Mouse (Mus musculus) neural tube, embryonic 14.5 days (tissue): ENCODE measurements around the gene Tlr2. TPM values are rescaled to one million over a fixed set of nuclear protein-coding genes. Genes with fewer than 3 reads are reported as not detected.
"Not testable (repeated sequence)": the region's sequence is repeated elsewhere in the genome, so short reads cannot be mapped to it uniquely, and the experiment has no call there.

Experiments used
- ATAC-seq: fragments of 200-750 bp; cut with Nextera tagmentation; 2 replicates; pipeline ENCODE4 v1.8.0; 2017; ENCODE audit warnings: low read depth, mild to moderate bottlenecking, moderate TSS enrichment, moderate library complexity
- H3K27ac ChIP-seq: fragments of 300-500 bp; sonication (generic); 2 replicates; pipeline ENCODE4 v1.5.1; 2014; ENCODE audit warnings: low read depth, mild to moderate bottlenecking, control low read depth, low read length, moderate library complexity, mixed read lengths
- H3K27me3 ChIP-seq: fragments of 300-500 bp; sonication (generic); 2 replicates; pipeline ENCODE4 v1.6.1; 2014; ENCODE audit warnings: low read length; ENCODE audit not compliant: control insufficient read depth, insufficient read depth
- H3K36me3 ChIP-seq: fragments of 300-500 bp; sonication (generic); 2 replicates; pipeline ENCODE4 v1.6.1; 2014; ENCODE audit warnings: low read length, mixed read lengths; ENCODE audit not compliant: control insufficient read depth, insufficient read depth
- H3K4me1 ChIP-seq: fragments of 300-500 bp; sonication (generic); 2 replicates; pipeline ENCODE4 v1.6.1; 2014; ENCODE audit warnings: low read length; ENCODE audit not compliant: control insufficient read depth, insufficient read depth
- H3K4me2 ChIP-seq: fragments of 300-500 bp; sonication (generic); 2 replicates; pipeline ENCODE4 v1.6.1; 2014; ENCODE audit warnings: mild to moderate bottlenecking, low read depth, low read length, control low read depth
- H3K4me3 ChIP-seq: fragments of 300-500 bp; sonication (generic); 2 replicates; pipeline ENCODE4 v1.5.1; 2014; ENCODE audit warnings: low read depth, low read length, control low read depth, mixed read lengths
- H3K9ac ChIP-seq: fragments of 300-500 bp; sonication (generic); replicated peaks from 2 replicates; pipeline ENCODE4 v1.6.1; 2014; ENCODE audit warnings: low read depth, mild to moderate bottlenecking, control low read depth, low read length, mixed read lengths
- H3K9me3 ChIP-seq: fragments of 300-500 bp; sonication (generic); 2 replicates; pipeline ENCODE4 v1.6.1; 2016; ENCODE audit warnings: low read length; ENCODE audit not compliant: control insufficient read depth
- whole genome bisulfite sequencing: fragments of 180-500 bp; shearing (Covaris S2); extraction: QIAGEN DNeasy Blood & Tissue Kit; methylation state at CpG from one replicate; pipeline ENCODE4 v1.1.7; 2014; 5-methylcytosine and 5-hydroxymethylcytosine counted together
- polyA plus RNA-seq: library from polyadenylated mRNA; unstranded; fragments of >200 nt; fragmentation: Nextera tagmentation; extraction: Ambion mirVana; gene quantifications from 2 replicates; pipeline ENCODE4 v1.2.1, GENCODE M21; 2014

Tlr2 gene
- polyA plus RNA-seq, 1 experiment from 2014 or later: 1.1 TPM

DNA sequence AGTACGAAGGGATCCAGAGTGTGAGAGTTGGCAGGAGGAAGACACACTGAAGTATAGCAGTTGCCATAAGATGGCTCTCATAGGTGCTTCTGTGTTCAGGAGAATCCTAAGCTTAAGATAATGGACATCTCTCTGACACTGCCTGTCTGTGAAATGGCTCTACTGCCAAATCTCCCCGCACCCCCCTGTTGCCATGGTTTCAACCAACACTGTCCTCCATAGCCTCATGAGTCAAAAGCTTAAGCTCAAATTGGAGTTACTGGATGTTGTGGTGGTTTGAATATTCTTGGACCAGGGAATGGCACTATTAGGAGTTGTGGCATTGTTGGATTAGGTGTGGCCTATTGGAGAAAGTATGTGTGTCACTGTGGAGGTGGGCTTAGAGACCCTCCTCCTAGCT is 28.2 kb upstream of the Tlr2 start:
- 96% methylated on average over 2 of the region's 2 CpGs for WGBS
- ATAC-seq: no peak
- Histone ChIP-seq H3K4me3 (no peak overlapping the region), H3K9ac (no peak overlapping the region), H3K4me2 (no peak overlapping the region), H3K4me1 (no peaks in the 10 kb centered on the region), H3K27ac (no peak overlapping the region), H3K27me3 (no peaks in the 10 kb centered on the region), H3K36me3 (no peaks in the 10 kb centered on the region), H3K9me3 (no peaks in the 10 kb centered on the region)

DNA sequence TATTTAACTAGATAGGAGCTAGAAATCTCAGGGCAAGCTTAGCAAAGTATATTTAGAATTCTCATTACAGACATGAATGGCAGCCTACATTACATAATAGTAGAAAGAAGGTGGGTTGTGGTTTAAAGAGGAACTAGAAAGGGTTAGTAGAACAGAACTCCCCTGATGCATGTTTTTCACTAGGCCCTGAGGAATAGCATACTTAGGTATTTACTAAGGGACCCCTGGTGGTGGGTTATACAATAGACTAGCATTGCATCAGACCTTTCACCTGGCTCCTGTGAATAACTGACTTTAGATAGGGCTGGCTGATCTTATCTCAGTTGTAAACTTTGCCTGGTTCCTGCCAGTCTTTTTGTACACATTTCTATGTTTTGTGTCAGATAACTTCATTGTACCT is 25.5 kb upstream of the Tlr2 start:
- H3K9me3 ChIP-seq, H3K4me3 ChIP-seq: not testable (repeated sequence)

DNA sequence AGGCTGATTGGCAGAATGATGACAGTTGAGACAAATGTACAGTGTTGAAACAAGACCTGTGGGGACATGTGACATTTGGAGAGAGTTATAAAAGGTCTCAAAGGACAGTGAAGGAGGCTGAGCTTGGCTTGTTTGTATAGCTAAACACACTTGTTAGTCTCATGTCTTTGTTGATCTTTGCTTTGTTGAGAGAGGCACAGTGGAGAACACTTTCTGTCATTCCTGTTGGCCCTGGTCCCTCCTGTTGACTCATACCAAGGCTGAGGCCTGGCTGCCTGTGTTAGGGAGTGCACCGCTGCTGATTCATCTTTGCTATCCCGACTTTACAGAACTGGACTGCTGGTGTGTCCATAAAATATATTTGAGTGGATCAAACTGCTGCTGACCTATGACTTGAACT is 23.6 kb upstream of the Tlr2 start:
- Histone ChIP-seq H3K4me3 (no peak overlapping the region), H3K36me3 (no peaks in the 10 kb centered on the region), H3K27ac (no peak overlapping the region), H3K27me3 (no peaks in the 10 kb centered on the region), H3K4me2 (no peak overlapping the region), H3K4me1 (no peaks in the 10 kb centered on the region), H3K9ac (no peak overlapping the region), H3K9me3 (no peaks in the 10 kb centered on the region)
- WGBS: 96% methylated on average over 2 of the region's 2 CpGs
- no peak for ATAC-seq

More for the DNA sequence above, 25.5 kb upstream of the Tlr2 start:
- H3K36me3 ChIP-seq, H3K4me1 ChIP-seq, H3K4me2 ChIP-seq, H3K27ac ChIP-seq, H3K27me3 ChIP-seq, ATAC-seq, H3K9ac ChIP-seq: not testable (repeated sequence)

DNA sequence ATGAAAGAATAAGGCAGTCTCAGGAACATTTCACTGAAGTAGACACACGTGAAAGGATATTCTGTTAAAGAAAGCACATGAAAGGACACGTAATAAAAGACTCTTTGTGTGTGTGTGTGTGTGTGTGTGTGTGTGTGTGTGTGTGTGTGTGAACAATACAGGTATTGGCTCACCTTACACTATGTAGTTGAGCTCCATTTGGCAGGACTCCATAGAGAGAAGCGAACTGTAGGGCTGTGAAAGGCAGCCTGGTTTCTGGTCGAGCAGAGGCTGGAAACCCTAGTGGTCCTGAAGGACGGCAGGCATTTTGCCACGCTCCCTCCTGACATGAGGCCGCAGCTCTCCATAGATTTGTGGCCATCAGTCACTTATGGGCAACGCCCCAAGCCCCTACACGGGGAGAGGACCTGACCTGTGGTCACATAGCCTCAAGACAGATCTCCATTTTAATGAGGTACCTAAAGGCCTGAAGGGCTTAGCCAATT is 22.5 kb upstream of the Tlr2 start:
- no peak overlapping the region for H3K4me2 ChIP-seq
- WGBS: 80% methylated on average over 9 of the region's 9 CpGs
- H3K27me3 ChIP-seq: no peaks in the 10 kb centered on the region
- no peaks in the 10 kb centered on the region for H3K4me1 ChIP-seq
- no peaks in the 10 kb centered on the region for H3K9me3 ChIP-seq
- H3K36me3 ChIP-seq: no peaks in the 10 kb centered on the region
- no peak overlapping the region for H3K4me3 ChIP-seq
- no peak overlapping the region for H3K27ac ChIP-seq
- ATAC-seq: no peak
- no peak overlapping the region for H3K9ac ChIP-seq

DNA sequence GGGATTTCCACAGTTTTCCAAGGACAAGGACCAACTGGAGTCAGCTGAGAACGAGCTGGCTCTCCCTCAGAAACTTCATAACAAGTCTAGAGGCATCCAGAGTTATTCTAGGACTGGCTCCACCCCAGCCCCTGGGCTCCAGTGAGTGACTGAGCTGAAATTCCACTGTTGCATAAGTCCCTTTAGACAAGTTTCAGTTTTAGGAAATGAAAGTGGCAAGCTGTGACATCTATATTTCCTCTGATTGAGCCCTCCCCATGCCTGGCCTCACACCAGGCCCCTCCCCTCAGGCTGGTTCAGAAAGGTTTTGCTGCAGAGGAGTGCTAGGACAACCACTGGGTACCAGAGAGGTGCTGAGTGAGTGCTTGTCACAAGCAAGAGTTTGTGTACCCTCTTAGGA is 21.4 kb upstream of the Tlr2 start:
- H3K9me3 ChIP-seq: no peaks in the 10 kb centered on the region
- H3K9ac ChIP-seq: no peak overlapping the region
- no peak overlapping the region for H3K27ac ChIP-seq
- 45% methylated on average over 1 of the region's 1 CpGs for WGBS
- no peak overlapping the region for H3K4me3 ChIP-seq
- H3K4me1 ChIP-seq: no peaks in the 10 kb centered on the region
- ATAC-seq: no peak
- H3K4me2 ChIP-seq: no peak overlapping the region
- no peaks in the 10 kb centered on the region for H3K27me3 ChIP-seq
- H3K36me3 ChIP-seq: no peaks in the 10 kb centered on the region

DNA sequence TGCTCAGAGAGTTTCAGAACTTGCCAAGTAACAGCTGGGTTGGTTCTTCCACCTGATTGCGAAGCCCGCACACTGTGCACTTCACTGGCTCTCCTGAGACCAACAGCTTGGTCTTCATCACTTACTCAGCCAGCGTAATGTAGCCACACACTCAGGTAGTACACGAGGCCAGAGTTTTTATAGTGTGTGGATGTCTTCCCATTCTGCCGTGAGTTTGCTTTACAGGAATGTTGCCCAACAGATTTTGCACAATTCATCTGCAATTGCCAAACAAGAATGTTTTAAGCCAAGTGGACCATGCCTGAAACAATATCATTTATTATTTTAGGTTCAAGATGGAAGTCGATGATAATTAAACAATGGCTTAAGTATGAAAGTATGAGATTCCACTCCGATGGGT is 18.0 kb upstream of the Tlr2 start:
- H3K9ac ChIP-seq: no peak overlapping the region
- WGBS: 90% methylated on average over 7 of the region's 7 CpGs
- H3K4me3 ChIP-seq: no peak overlapping the region
- ATAC-seq: no peak
- no peaks in the 10 kb centered on the region for H3K36me3 ChIP-seq
- no peaks in the 10 kb centered on the region for H3K9me3 ChIP-seq
- H3K4me2 ChIP-seq: no peak overlapping the region
- no peak overlapping the region for H3K27ac ChIP-seq
- no peaks in the 10 kb centered on the region for H3K4me1 ChIP-seq
- H3K27me3 ChIP-seq: no peaks in the 10 kb centered on the region

DNA sequence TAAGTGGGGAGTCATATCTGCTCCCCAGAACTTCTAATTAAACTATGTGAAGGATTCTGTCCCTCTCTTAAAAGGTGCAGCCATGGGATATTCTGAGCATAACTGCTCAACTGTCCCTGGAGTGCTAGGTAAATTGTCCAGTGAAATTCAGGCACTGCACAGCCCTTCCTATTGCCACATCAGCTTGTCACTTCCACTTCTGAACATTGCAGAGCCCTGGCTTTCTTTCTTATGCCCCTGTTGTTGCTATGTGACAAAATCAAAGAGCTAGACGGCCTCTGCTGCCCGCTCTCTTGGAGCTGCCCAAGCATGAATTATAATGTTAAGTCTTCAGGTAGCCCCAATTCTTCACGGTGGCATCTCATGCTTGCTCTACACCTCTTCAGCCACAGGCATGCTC is 17.5 kb upstream of the Tlr2 start:
- ATAC-seq: no peak
- Histone ChIP-seq H3K4me3 (no peak overlapping the region), H3K4me2 (no peak overlapping the region), H3K9me3 (no peaks in the 10 kb centered on the region), H3K36me3 (no peaks in the 10 kb centered on the region), H3K9ac (no peak overlapping the region), H3K4me1 (no peaks in the 10 kb centered on the region), H3K27me3 (no peaks in the 10 kb centered on the region), H3K27ac (no peak overlapping the region)
- WGBS: 71% methylated on average over 3 of the region's 3 CpGs

DNA sequence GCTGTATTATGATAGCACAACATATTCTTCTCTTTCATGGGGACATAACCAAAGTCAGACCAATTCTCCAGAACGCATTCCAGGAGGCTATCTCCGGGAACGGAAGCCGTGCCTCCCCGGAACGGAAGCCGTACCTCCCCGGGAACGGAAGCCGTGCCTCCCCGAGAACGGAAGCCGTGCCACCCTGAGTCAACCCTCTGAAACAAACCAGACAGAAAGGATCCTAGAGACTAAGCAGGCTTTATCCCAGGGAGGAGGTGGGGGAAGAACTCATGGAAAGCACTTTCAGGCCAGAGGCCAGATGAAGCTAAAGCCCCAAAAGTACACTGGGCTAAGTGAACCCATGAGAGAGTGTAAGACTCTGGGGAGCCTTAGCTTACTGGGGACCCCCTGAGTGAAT is 16.1 kb upstream of the Tlr2 start:
- Histone ChIP-seq H3K4me1 (no peaks in the 10 kb centered on the region), H3K9ac (no peak overlapping the region), H3K27me3 (no peaks in the 10 kb centered on the region), H3K4me2 (no peak overlapping the region), H3K9me3 (no peaks in the 10 kb centered on the region), H3K27ac (no peak overlapping the region), H3K4me3 (no peak overlapping the region), H3K36me3 (no peaks in the 10 kb centered on the region)
- 95% methylated on average over 13 of the region's 13 CpGs for WGBS
- no peak for ATAC-seq

DNA sequence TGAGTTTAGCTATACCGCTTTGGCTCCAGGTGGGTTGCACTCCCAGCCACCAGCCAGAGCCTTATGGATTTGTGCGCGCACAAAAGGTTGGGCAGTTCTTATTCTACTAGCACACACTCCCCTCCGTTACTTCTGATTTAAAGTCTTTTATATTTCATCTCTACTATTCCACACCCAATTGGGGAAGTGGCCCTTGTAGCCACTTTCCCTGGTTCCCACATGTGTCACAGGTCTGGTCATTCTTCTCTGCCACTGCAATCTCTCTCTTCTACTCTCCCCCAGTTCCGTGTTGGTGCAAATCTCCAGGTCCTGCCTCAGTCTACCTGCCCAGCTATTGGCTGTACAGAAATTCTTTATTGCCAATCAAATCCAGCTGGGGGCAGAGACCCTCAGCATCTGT is 14.1 kb upstream of the Tlr2 start:
- 92% methylated on average over 5 of the region's 5 CpGs for WGBS
- H3K4me1 ChIP-seq: no peaks in the 10 kb centered on the region
- H3K27ac ChIP-seq: no peak overlapping the region
- no peak overlapping the region for H3K4me2 ChIP-seq
- no peak overlapping the region for H3K4me3 ChIP-seq
- no peak overlapping the region for H3K9ac ChIP-seq
- H3K36me3 ChIP-seq: no peaks in the 10 kb centered on the region
- H3K9me3 ChIP-seq: no peaks in the 10 kb centered on the region
- H3K27me3 ChIP-seq: no peaks in the 10 kb centered on the region
- no peak for ATAC-seq

DNA sequence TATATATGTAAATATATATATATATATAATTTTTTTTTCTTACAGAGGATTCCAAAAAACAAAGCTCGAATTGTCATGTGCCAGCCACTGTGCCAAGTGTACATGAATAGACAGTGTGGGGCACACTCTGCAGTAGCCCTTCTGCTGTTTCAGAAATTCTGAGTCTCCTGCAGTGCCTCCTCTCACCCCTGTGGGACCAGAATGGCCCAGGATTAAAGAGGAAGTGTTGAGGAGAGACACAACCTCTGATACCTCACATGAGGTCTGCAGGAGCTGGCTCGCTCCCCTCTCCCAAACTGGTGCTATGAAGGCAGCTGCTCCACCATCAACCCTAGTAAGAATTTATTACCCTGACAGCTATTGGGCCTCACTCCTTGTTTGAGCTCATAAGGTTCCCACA is 7.8 kb upstream of the Tlr2 start:
- Histone ChIP-seq H3K27me3 (no peaks in the 10 kb centered on the region), H3K36me3 (no peaks in the 10 kb centered on the region), H3K4me2 (no peak overlapping the region), H3K4me1 (no peaks in the 10 kb centered on the region), H3K9ac (no peak overlapping the region), H3K27ac (no peak overlapping the region), H3K9me3 (no peaks in the 10 kb centered on the region), H3K4me3 (no peak overlapping the region)
- ATAC-seq: no peak
- WGBS: 66% methylated on average over 2 of the region's 2 CpGs
